Mouse (Mus musculus) G1E (cell line): ENCODE results near the gene Pdcd7. TPM values are rescaled to one million over a fixed set of nuclear protein-coding genes. Genes with fewer than 3 reads are reported as not detected.

Source experiments
- ATAC-seq: 2 replicates; pipeline ENCODE4 v1.8.0; 2016; ENCODE audit warnings: mild to moderate bottlenecking; ENCODE audit not compliant: insufficient number of reproducible peaks, poor library complexity, low FRiP score, severe bottlenecking; ENCODE audit errors: extremely low read depth
- DNase-seq: peaks from one replicate; pipeline ENCODE4 v3.0.0; 2012; ENCODE audit warnings: low spot score
- H3K27me3 ChIP-seq: 2 replicates; pipeline ENCODE4 v1.6.1; 2012; ENCODE audit warnings: mild to moderate bottlenecking, low read length, inconsistent platforms; ENCODE audit not compliant: insufficient read depth
- H3K36me3 ChIP-seq: replicated peaks from 2 replicates; pipeline ENCODE3; 2012; ENCODE audit warnings: mild to moderate bottlenecking, inconsistent platforms
- H3K4me1 ChIP-seq: 2 replicates; pipeline ENCODE4 v1.6.1; 2012; ENCODE audit warnings: low read depth, low read length, inconsistent platforms, mixed read lengths; ENCODE audit not compliant: insufficient read depth
- H3K4me3 ChIP-seq: 2 replicates; pipeline ENCODE4 v1.5.1; 2012; ENCODE audit warnings: low read depth, mild to moderate bottlenecking, inconsistent platforms, low read length, moderate library complexity, mixed read lengths
- H3K9me3 ChIP-seq: replicated peaks from 2 replicates; pipeline ENCODE4 v1.6.1; 2012; ENCODE audit warnings: inconsistent platforms
- CTCF ChIP-seq: IDR thresholded peaks from 2 replicates; pipeline ENCODE4 v1.5.1; 2012; ENCODE audit warnings: low read depth, low read length, inconsistent platforms, mixed read lengths
- GATA1 ChIP-seq: IDR thresholded peaks from 2 replicates; pipeline ENCODE4 v1.6.1; 2012; ENCODE audit warnings: borderline replicate concordance, low read length, inconsistent platforms, mixed read lengths
- GATA2 ChIP-seq: IDR thresholded peaks from 2 replicates; pipeline ENCODE4 v1.6.1; 2012; ENCODE audit warnings: low read depth, low read length, inconsistent platforms, borderline replicate concordance
- POLR2AphosphoS5 ChIP-seq: IDR thresholded peaks from 2 replicates; pipeline ENCODE4 v1.6.1; 2012; ENCODE audit warnings: low read depth, low read length, inconsistent platforms; ENCODE audit not compliant: insufficient replicate concordance
- TAL1 ChIP-seq: conservative IDR thresholded peaks from 2 replicates; pipeline ENCODE4 v1.6.1; 2012; ENCODE audit warnings: low read depth, low read length, inconsistent platforms, mixed read lengths
- polyA plus RNA-seq: library from polyadenylated mRNA; stranded (reverse); fragments of >175 nt; gene quantifications from 2 replicates; pipeline ENCODE4 v1.2.3, GENCODE M21; 2012
- total RNA-seq, 2 experiments: library from RNA; stranded (forward) in 1 of 2; stranded (reverse) in 1 of 2; fragments of 200-1000 nt in 1 of 2; fragments of >200 nt in 1 of 2; fragmentation: Nextera tagmentation in 1 of 2; gene quantifications; 2 replicates each; pipeline ENCODE4 v1.2.3; 2014 to 2017

The Pdcd7 gene
- total and polyA plus RNA-seq, 3 experiments, result 10.2 to 29.9 (median 22.7) TPM

DNA sequence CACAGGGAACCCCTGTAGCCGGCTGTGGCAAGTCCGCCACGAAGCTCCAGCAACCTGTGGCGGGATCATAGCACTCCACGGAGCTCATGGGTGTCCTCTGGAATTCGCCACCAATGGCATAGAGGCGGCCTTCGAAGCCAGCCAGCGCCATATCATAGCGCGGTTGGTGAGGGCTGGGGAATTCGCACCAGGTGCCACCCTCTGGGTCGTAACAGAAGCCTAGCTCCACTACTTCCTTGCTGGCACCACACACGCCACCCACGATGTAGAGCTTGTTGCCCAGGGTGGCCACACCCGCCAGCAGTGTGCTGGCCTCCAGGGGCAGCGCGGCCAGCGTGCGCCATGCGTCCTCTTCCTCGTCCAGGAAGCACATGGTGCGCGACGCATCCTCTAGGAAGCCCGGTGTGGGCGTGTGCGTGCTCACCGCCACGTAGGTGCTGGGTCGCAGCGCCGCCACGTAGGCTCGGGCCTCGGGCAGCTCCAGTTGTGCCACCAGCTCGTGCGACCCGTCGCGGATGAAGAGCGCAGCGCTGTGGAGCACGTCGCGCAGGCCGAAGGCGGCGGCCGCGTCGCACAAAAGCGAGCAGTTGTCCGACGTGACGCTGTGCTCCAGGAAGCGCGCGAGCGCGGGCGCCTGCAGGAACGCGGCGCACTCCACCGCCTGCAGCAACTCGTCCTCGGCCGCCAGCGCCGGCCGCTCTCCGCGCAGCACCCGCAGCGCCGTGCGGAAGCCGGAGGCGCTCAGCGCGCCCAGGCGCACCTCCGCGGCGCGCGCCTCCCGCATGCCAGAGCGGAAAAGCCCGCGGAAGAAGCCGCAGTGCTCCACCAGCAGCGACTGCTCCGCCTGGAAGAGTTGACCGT lies 45.1 kb downstream of the Pdcd7 start:
- Histone ChIP-seq H3K36me3 (no peaks in the 10 kb centered on the region), H3K4me1 (no peaks in the 10 kb centered on the region), H3K9me3 (peaks cover 5% of the 10 kb centered on the region), H3K4me3 (no peak overlapping the region), H3K27me3 (peaks cover 34% of the 10 kb centered on the region)
- no peak for TF ChIP-seq CTCF
- TF ChIP-seq GATA1, result no peak
- no peak for TF ChIP-seq POLR2AphosphoS5
- no peak for TF ChIP-seq GATA2
- no peak for TF ChIP-seq TAL1
- no peak for ATAC-seq
- no peak for DNase-seq

DNA sequence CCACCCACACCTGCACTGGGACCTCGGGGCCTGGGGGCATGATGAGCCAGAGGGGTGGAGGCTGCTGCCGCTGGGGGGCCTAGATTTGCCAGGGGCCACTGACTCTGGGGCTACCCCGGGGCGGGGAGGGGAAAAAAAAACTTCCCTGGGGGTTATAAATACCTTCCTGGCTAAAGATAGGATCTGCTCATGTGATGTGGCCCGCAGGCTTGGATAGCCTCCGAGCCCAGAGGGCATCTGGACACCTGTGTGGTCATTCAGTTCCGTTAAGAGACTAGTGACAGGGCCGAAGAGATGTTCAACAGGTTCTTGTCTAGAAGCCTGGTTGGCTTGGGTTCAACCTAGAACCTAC lies 45.7 kb downstream of the Pdcd7 start, which contains the start of gene Kbtbd13:
TSS of gene Kbtbd13 (minus strand) at position 40 of the 352 bp plus-strand sequence.
- TF ChIP-seq GATA2, result no peak
- no peak for TF ChIP-seq POLR2AphosphoS5
- no peak for TF ChIP-seq CTCF
- no peak for TF ChIP-seq TAL1
- no peak for TF ChIP-seq GATA1
- peaks cover 5% of the 10 kb centered on the region for H3K9me3 ChIP-seq
- H3K27me3 ChIP-seq, result peaks cover 37% of the 10 kb centered on the region
- ATAC-seq, result no peak
- DNase-seq, result no peak
- no peaks in the 10 kb centered on the region for H3K36me3 ChIP-seq
- no peak within 1 kb of the TSS for H3K4me3 ChIP-seq
- H3K4me1 ChIP-seq, result no peaks in the 10 kb centered on the region

DNA sequence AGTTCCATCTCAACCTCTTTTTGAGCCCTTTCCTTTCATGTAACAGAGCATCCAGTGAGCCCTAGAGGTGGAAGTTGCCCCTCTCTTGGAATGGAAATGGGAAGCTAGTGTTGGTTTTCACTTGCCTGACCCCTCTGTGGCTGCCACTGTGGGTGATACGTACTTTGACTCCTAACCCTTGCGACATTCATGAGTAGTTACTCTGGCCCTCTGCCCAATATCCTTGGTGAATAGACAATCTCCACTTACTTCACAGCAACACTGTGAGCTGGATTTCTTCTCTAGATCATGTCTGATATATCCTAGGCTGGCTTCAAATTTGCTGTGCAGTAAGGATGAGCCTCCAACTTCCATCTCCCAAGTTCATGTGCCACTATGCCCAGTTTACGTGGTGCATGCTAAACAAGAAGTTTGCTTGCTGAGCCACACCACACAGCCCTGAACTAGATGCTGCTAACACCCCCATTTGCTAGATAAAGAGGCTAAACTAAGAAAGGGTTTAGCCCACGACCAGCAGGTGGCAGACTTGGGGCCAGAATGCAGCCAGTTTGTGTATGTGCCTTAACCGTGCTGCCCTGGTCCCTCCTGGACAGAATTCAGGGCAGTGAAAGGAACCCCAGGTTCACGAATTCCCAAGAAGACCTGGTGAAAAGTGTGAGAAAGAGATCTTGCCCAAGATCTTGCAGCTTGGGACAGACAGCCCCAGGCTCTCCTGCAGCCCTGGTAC lies 46.9 kb downstream of the Pdcd7 start:
- Histone ChIP-seq H3K4me3 (no peak overlapping the region), H3K4me1 (no peaks in the 10 kb centered on the region), H3K27me3 (peaks cover 41% of the 10 kb centered on the region), H3K9me3 (peaks cover 5% of the 10 kb centered on the region), H3K36me3 (no peaks in the 10 kb centered on the region)
- peak; percentile 55 for DNase-seq
- TF ChIP-seq GATA2 (no peak), POLR2AphosphoS5 (no peak), CTCF (peak; percentile 68), GATA1 (no peak), TAL1 (no peak)
- no peak for ATAC-seq

DNA sequence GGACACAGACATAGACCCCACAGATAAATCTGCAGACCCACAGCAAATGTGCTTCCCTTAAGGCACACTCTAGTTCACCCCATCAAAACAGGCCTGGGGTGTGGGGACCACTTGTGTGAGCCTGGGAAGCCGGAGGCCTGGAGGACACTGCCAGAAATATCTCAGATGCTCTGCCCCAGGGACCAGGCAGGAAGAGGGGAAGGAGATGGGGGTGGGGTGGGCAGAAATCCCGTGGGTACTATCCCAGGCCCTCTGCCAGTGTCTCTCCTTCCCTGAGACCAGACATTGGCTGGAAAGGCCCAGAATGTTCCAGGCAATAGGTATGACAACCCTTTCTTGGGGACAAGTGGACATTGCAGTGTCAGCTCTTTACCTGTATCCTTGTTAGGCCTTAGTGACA lies 47.7 kb downstream of the Pdcd7 start:
- Histone ChIP-seq H3K4me3 (no peak overlapping the region), H3K36me3 (no peaks in the 10 kb centered on the region), H3K9me3 (peaks cover 5% of the 10 kb centered on the region), H3K4me1 (peaks cover 6% of the 10 kb centered on the region), H3K27me3 (peaks cover 49% of the 10 kb centered on the region)
- TF ChIP-seq POLR2AphosphoS5, result no peak
- no peak for TF ChIP-seq TAL1
- TF ChIP-seq GATA2, result no peak
- no peak for TF ChIP-seq GATA1
- no peak for TF ChIP-seq CTCF
- ATAC-seq (no peak), DNase-seq (no peak)

DNA sequence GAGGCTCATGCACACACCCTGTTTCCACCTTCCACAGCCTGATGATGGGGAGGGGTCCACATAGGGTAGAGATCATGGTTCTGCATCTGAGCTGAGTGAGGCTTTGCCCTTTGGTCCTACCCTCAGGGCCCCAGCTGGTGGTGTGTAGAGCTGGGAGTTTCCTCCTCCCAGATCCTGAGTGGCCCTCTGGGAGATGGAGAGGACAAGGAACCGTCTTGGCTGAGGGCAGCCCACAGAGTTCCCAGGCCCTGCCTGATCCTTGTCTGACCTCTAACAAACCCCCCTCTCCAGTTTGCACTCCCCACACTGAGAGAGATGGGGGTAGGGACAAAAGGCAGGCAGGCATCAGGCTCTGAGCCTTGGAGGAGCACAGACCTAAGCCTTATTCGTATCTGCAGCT lies 48.5 kb downstream of the Pdcd7 start:
- Histone ChIP-seq H3K4me1 (peaks cover 7% of the 10 kb centered on the region), H3K36me3 (no peaks in the 10 kb centered on the region), H3K9me3 (peaks cover 5% of the 10 kb centered on the region), H3K4me3 (no peak overlapping the region), H3K27me3 (peaks cover 50% of the 10 kb centered on the region)
- TF ChIP-seq GATA1 (no peak), CTCF (no peak), POLR2AphosphoS5 (no peak), TAL1 (no peak), GATA2 (no peak)
- ATAC-seq, result no peak
- DNase-seq, result no peak

DNA sequence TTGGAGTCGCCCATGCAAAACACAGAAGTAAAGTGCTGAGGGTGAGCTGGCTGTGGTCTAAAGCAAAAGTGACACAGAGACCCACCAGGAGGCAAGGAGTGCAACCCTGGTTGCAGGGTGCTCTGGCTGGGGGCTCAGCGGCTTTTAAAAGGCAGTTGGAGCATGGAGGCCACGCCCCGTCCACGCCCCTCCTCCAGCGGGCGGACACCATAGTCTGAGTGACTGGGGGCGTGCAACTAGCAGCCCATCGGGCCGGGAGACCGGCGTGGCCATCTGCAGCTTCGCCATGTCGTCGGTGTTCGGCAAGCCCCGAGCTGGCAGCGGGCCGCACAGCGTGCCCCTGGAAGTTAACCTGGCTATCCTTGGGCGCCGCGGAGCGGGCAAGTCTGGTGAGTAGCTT lies 52.4 kb downstream of the Pdcd7 start, which contains the start of gene Rasl12:
TSS of gene Rasl12 (plus strand) at position 228 of the 400 bp plus-strand sequence.
- ATAC-seq (no peak), DNase-seq (no peak)
- Histone ChIP-seq H3K9me3 (no peaks in the 10 kb centered on the region), H3K4me3 (no peak within 1 kb of the TSS; the same call in 1 of the 2 replicates), H3K36me3 (no peaks in the 10 kb centered on the region), H3K4me1 (peaks cover 7% of the 10 kb centered on the region), H3K27me3 (peaks cover 44% of the 10 kb centered on the region)
- TF ChIP-seq GATA2 (no peak), CTCF (no peak), GATA1 (no peak), TAL1 (no peak), POLR2AphosphoS5 (no peak)
